Mouse (Mus musculus) mature B cell (primary cell): Measurements from ENCODE around the gene Miga2.
"Not testable (repeated sequence)": the region's sequence is repeated elsewhere in the genome, so short reads cannot be mapped to it uniquely, and the experiment has no call there.

ENCODE experiments used
- in situ Hi-C: fragments of 300-500 bp; cut with MboI; formaldehyde crosslinking; loops from 2 replicates; pipeline ENCODE4 v1.14.3; 2019

The Miga2 gene

GRCm38 (mm10) chr2:30397986-30398512 is 34.0 kb downstream of the Miga2 start:
- in situ Hi-C loops, result no loop called here

- in situ Hi-C loops, result no loop called here
Observed at GRCm38 (mm10) chr2:30399191-30400171, 35.4 kb downstream of the Miga2 start.

- in situ Hi-C loops, result no loop called here
Observed at GRCm38 (mm10) chr2:30401581-30401980, 37.5 kb downstream of the Miga2 start.

- in situ Hi-C loops, result no loop called here
Observed at GRCm38 (mm10) chr2:30402351-30402826, 38.4 kb downstream of the Miga2 start.

- in situ Hi-C loops, result no loop called here
Observed at GRCm38 (mm10) chr2:30402843-30403242, 38.8 kb downstream of the Miga2 start.

- in situ Hi-C loops, result no loop called here
Observed at GRCm38 (mm10) chr2:30403870-30404269, 39.8 kb downstream of the Miga2 start.

GRCm38 (mm10) chr2:30407221-30407620 is 43.2 kb downstream of the Miga2 start:
- in situ Hi-C loops, result no loop called here

GRCm38 (mm10) chr2:30407778-30408177 is 43.7 kb downstream of the Miga2 start:
- in situ Hi-C loops, result no loop called here

- in situ Hi-C loops, result no loop called here
Observed at GRCm38 (mm10) chr2:30408452-30409100, 44.5 kb downstream of the Miga2 start.

GRCm38 (mm10) chr2:30409454-30410176 is 45.6 kb downstream of the Miga2 start:
- in situ Hi-C loops, result no loop called here

- in situ Hi-C loops, result no loop called here
Observed at GRCm38 (mm10) chr2:30413038-30413973, 49.3 kb downstream of the Miga2 start.

- in situ Hi-C loops, result no loop called here
Observed at GRCm38 (mm10) chr2:30414101-30414500, 50.1 kb downstream of the Miga2 start.

- in situ Hi-C loops, result no loop called here
Observed at GRCm38 (mm10) chr2:30414681-30415080, 50.6 kb downstream of the Miga2 start.

- in situ Hi-C loops, result no loop called here
Observed at GRCm38 (mm10) chr2:30415157-30415935, 51.3 kb downstream of the Miga2 start, which contains the start of gene Crat. TSS of gene Crat (minus strand) at chr2:30415813.

- in situ Hi-C loops, result no loop called here
Observed at GRCm38 (mm10) chr2:30415936-30416648, 52.1 kb downstream of the Miga2 start, which contains the start of gene Ptpa. TSS of gene Ptpa (plus strand) at chr2:30416039.

- in situ Hi-C loops, result no loop called here
Observed at GRCm38 (mm10) chr2:30416649-30416965, 52.6 kb downstream of the Miga2 start.

GRCm38 (mm10) chr2:30417154-30417553 is 53.1 kb downstream of the Miga2 start:
- in situ Hi-C loops, result not testable (repeated sequence)

- in situ Hi-C loops, result no loop called here
Observed at GRCm38 (mm10) chr2:30417595-30418165, 53.6 kb downstream of the Miga2 start.

- in situ Hi-C loops, result no loop called here
Observed at GRCm38 (mm10) chr2:30418259-30418658, 54.2 kb downstream of the Miga2 start.
